Mouse (Mus musculus) myocyte (in vitro differentiated cells): ENCODE measurements around the gene Fbn1.

ENCODE experiments used
- CEBPB ChIP-seq: IDR thresholded peaks from 2 replicates; pipeline ENCODE4 v1.6.1; 2011; ENCODE audit warnings: mild to moderate bottlenecking, moderate library complexity; ENCODE audit not compliant: poor library complexity, insufficient read depth, severe bottlenecking
- E2F4 ChIP-seq: IDR thresholded peaks from one replicate; pipeline ENCODE4 v1.6.1; 2011; ENCODE audit warnings: mild to moderate bottlenecking, control low read depth, moderate library complexity; ENCODE audit not compliant: insufficient read depth
- MAX ChIP-seq: IDR thresholded peaks from one replicate; pipeline ENCODE4 v1.6.1; 2011; ENCODE audit warnings: low read depth, mild to moderate bottlenecking, control low read depth
- MYOD1 ChIP-seq, 3 experiments: IDR thresholded peaks; one replicate each; pipeline ENCODE4 v1.6.1; 2011; ENCODE audit warnings: control low read depth in 2 of 3, low read depth in 2 of 3, mild to moderate bottlenecking in 2 of 3, moderate library complexity in 1 of 3; ENCODE audit not compliant: insufficient read length in 2 of 3, control insufficient read depth in 1 of 3
- MYOG ChIP-seq, 3 experiments: IDR thresholded peaks; one replicate each; pipeline ENCODE4 v1.6.1; 2011; ENCODE audit warnings: control low read depth in 2 of 3, low read depth in 2 of 3, mild to moderate bottlenecking in 2 of 3; ENCODE audit not compliant: insufficient read length in 2 of 3, control insufficient read depth in 1 of 3, insufficient read depth in 1 of 3
- POLR2A ChIP-seq: IDR thresholded peaks from one replicate; pipeline ENCODE4 v1.6.1; 2011; ENCODE audit warnings: low read depth, mild to moderate bottlenecking, control low read depth, moderate library complexity; ENCODE audit not compliant: insufficient read length
- POLR2AphosphoS2 ChIP-seq: IDR thresholded peaks from one replicate; pipeline ENCODE4 v1.6.1; 2011; ENCODE audit warnings: low read depth, control low read depth; ENCODE audit not compliant: insufficient read length
- TCF12 ChIP-seq: IDR thresholded peaks from one replicate; pipeline ENCODE4 v1.6.1; 2011; ENCODE audit warnings: mild to moderate bottlenecking, control low read depth; ENCODE audit not compliant: poor library complexity, insufficient read depth, severe bottlenecking
- TCF3 ChIP-seq: IDR thresholded peaks from one replicate; pipeline ENCODE4 v1.6.1; 2011; ENCODE audit warnings: low read depth, control low read depth; ENCODE audit not compliant: insufficient read length
- USF1 ChIP-seq: IDR thresholded peaks from one replicate; pipeline ENCODE4 v1.6.1; 2011; ENCODE audit warnings: low read depth, mild to moderate bottlenecking, control low read depth, moderate library complexity

DNA sequence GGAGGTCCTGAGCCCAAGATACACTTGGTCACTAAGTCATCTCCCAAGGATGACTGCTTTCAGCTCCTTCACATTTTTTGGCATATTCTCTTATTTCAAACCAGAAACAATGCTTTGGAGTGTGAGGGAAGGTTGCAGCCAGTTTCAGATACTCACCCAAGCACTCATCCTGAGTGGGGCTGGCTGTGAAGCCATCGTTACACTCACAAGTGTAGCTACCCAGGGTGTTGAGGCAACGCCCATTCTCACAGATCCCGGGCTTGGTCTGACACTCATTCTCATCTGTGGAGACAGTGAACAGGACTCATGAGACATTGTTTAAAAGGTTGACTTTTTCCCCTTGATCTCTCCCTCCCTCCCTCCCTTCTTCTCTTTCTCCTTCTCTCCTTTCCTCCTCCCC is 192.6 kb downstream of the Fbn1 start:
- TF ChIP-seq POLR2A: no peak
- no peak for TF ChIP-seq MYOD1 (IDR thresholded peaks at IDR 0.05; ENCODE audit: control insufficient read depth in 1 of 3, insufficient read length in 2 of 3, low read depth in 2 of 3)
- TF ChIP-seq USF1: no peak
- TF ChIP-seq TCF12: no peak
- no peak for TF ChIP-seq POLR2AphosphoS2
- TF ChIP-seq CEBPB: no peak
- TF ChIP-seq E2F4: no peak
- no peak for TF ChIP-seq MAX
- no peak for TF ChIP-seq TCF3
- no peak for TF ChIP-seq MYOG (IDR thresholded peaks at IDR 0.05; ENCODE audit: control insufficient read depth in 1 of 3, insufficient read depth in 1 of 3, insufficient read length in 2 of 3, low read depth in 2 of 3)
